Mouse (Mus musculus) stomach, postnatal 0 days (tissue): Measurements from ENCODE around the gene Raver1. TPM values are rescaled to one million over a fixed set of nuclear protein-coding genes. Genes with fewer than 3 reads are reported as not detected.

Experiments used
- ATAC-seq: fragments of 200-750 bp; cut with Nextera tagmentation; 2 replicates; pipeline ENCODE4 v1.8.0; 2017; ENCODE audit not compliant: low FRiP score, low TSS enrichment
- DNase-seq: peaks from one replicate; pipeline ENCODE4 v3.0.0-alpha.2; 2016; ENCODE audit warnings: low spot score
- H3K27ac ChIP-seq: fragments of 300-500 bp; sonication (generic); replicated peaks from 2 replicates; pipeline ENCODE4 v1.5.1; 2014; ENCODE audit warnings: mild to moderate bottlenecking, control low read depth
- H3K27me3 ChIP-seq: fragments of 300-500 bp; sonication (generic); 2 replicates; pipeline ENCODE4 v1.6.1; 2014; ENCODE audit warnings: low read length; ENCODE audit not compliant: control insufficient read depth, insufficient read depth
- H3K36me3 ChIP-seq: fragments of 300-500 bp; sonication (generic); 2 replicates; pipeline ENCODE4 v1.6.1; 2014; ENCODE audit warnings: low read length, mixed read lengths; ENCODE audit not compliant: control insufficient read depth, insufficient read depth
- H3K4me1 ChIP-seq: fragments of 300-500 bp; sonication (generic); replicated peaks from 2 replicates; pipeline ENCODE4 v1.6.1; 2014; ENCODE audit warnings: antibody characterized with exemption; ENCODE audit not compliant: control insufficient read depth, insufficient read depth
- H3K4me2 ChIP-seq: fragments of 300-500 bp; sonication (generic); replicated peaks from 2 replicates; pipeline ENCODE4 v1.6.1; 2014; ENCODE audit warnings: low read depth, mild to moderate bottlenecking, control low read depth, moderate library complexity
- H3K4me3 ChIP-seq: fragments of 300-500 bp; sonication (generic); 2 replicates; pipeline ENCODE4 v1.5.1; 2014; ENCODE audit warnings: low read depth, low read length, control low read depth
- H3K9ac ChIP-seq: fragments of 300-500 bp; sonication (generic); 2 replicates; pipeline ENCODE4 v1.6.1; 2014; ENCODE audit warnings: mild to moderate bottlenecking, low read length, control low read depth, mixed read lengths
- H3K9me3 ChIP-seq: fragments of 300-500 bp; sonication (generic); 2 replicates; pipeline ENCODE4 v1.6.1; 2016; ENCODE audit warnings: low read length; ENCODE audit not compliant: control insufficient read depth
- CTCF ChIP-seq: IDR thresholded peaks from 2 replicates; pipeline ENCODE4 v1.5.1; 2016; ENCODE audit warnings: antibody characterized with exemption, low read depth, mild to moderate bottlenecking, moderate library complexity
- EP300 ChIP-seq: optimal IDR thresholded peaks from 2 replicates; pipeline ENCODE3; 2016; ENCODE audit warnings: antibody characterized with exemption
- WGBS: fragments of 180-500 bp; shearing (Covaris S2); extraction: QIAGEN DNeasy Blood & Tissue Kit; methylation state at CpG from one replicate; pipeline ENCODE4 v1.1.7; 2014; 5-methylcytosine and 5-hydroxymethylcytosine counted together
- polyA plus RNA-seq: library from polyadenylated mRNA; unstranded; fragments of >200 nt; fragmentation: Nextera tagmentation; extraction: Ambion mirVana; gene quantifications from 2 replicates; pipeline ENCODE4 v1.2.1, GENCODE M21; 2015

Raver1 gene
- polyA plus RNA-seq, 1 experiment from 2014 or later: 15.0 TPM

DNA sequence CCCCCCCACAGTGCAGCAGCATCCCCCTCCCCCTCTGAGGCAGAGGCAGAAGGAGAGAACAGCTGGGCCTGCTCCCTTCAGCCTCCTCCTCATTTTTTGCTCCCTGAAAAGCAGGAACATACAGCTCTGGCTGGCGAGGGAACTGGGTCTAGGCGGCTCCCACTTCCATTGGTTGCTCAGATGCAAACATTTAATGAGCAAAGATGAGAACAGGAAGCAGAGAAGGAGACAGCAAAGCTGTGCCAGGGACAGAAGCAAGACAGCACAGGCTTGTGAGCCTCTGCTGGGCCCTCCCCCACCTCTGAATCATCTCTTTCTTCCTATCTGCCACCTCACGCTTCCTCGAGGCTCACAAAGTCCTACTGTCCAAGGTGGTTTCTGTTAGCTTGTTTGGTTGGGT, 50.5 kb downstream of the Raver1 start:
- DNase-seq (no peak), ATAC-seq (peak; percentile 4; the same call in 1 of the 2 replicates)
- TF ChIP-seq EP300 (no peak), CTCF (no peak)
- Histone ChIP-seq H3K27ac (no peak overlapping the region), H3K9ac (no peak overlapping the region), H3K4me1 (no peaks in the 10 kb centered on the region), H3K9me3 (no peaks in the 10 kb centered on the region), H3K4me3 (no peak overlapping the region), H3K36me3 (no peaks in the 10 kb centered on the region), H3K4me2 (no peak overlapping the region), H3K27me3 (peaks cover 16% of the 10 kb centered on the region; the same call in 1 of the 2 replicates)
- WGBS: 35% methylated on average over 4 of the region's 4 CpGs

DNA sequence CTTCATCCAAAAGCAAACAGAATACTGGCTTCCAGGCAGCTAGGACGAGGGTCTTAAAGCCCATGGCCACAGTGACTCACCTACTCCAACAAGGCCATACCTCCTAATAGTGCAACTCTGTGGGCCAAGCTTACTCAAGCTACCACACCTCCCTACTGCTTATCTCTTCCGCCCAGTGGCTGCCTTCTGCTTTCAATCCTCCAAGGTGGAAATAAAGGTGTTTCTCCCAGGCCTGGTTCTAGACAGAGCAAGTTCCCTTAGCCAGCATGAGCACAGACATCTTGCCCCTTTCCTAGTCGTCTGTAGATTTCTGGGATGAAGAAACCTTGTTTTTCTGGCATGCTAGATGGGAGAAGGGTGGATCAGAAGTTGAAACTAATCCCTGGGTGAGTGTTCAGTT, 52.0 kb downstream of the Raver1 start:
- WGBS: 81% methylated on average over 3 of the region's 3 CpGs
- TF ChIP-seq CTCF (no peak), EP300 (no peak)
- DNase-seq (no peak), ATAC-seq (no peak)
- peaks cover 27% of the 10 kb centered on the region for H3K27me3 ChIP-seq
- H3K4me1 ChIP-seq: no peaks in the 10 kb centered on the region
- no peak overlapping the region for H3K9ac ChIP-seq
- H3K36me3 ChIP-seq: no peaks in the 10 kb centered on the region
- H3K4me2 ChIP-seq: no peak overlapping the region
- H3K9me3 ChIP-seq: no peaks in the 10 kb centered on the region
- no peak overlapping the region for H3K4me3 ChIP-seq
- H3K27ac ChIP-seq: no peak overlapping the region

DNA sequence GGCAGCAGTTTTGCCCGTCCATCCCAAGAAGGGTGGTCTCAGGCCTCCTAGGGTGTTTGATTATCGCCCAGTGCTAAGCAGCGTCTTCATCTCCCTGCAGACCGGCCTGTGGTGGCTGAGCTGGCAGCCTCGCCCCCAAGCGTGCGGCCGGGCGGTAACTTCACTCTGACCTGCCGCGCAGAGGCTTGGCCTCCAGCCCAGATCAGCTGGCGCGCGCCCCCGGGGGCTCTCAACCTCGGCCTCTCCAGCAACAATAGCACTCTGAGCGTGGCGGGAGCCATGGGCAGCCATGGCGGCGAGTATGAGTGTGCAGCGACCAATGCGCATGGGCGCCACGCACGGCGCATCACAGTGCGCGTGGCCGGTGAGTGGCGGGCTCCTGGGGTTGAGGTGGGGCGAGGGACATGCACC, 54.3 kb downstream of the Raver1 start:
- Histone ChIP-seq H3K27me3 (peaks cover 30% of the 10 kb centered on the region), H3K9me3 (no peaks in the 10 kb centered on the region), H3K4me3 (peak overlapping the region; percentile 38), H3K36me3 (no peaks in the 10 kb centered on the region), H3K9ac (no peak overlapping the region), H3K27ac (no peak overlapping the region), H3K4me1 (no peaks in the 10 kb centered on the region), H3K4me2 (peak overlapping the region; percentile 60)
- ATAC-seq (no peak), DNase-seq (peak; percentile 46)
- 2% methylated on average over 31 of the region's 31 CpGs for WGBS
- no peak for TF ChIP-seq CTCF
- no peak for TF ChIP-seq EP300

DNA sequence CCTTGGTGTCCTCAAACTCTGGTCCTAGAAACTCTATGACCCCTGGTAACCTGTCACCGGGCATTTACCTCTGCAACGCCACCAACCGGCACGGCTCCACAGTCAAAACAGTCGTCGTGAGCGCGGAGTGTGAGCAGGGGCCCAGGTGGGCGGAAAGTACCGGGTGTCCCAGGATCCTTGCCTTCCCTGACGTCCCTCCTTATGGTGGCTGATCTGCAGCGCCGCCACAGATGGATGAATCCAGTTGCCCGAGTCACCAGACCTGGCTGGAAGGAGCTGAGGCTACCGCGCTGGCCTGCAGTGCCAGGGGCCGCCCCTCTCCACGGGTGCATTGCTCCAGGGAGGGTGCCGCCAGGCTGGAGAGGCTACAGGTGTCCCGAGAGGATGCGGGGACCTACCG, 55.1 kb downstream of the Raver1 start:
- no peak overlapping the region for H3K27ac ChIP-seq
- no peak overlapping the region for H3K9ac ChIP-seq
- TF ChIP-seq EP300 (no peak), CTCF (no peak)
- H3K4me3 ChIP-seq: no peak overlapping the region
- no peaks in the 10 kb centered on the region for H3K4me1 ChIP-seq
- H3K4me2 ChIP-seq: no peak overlapping the region; the same call in 1 of the 2 replicates
- DNase-seq (no peak), ATAC-seq (no peak)
- no peaks in the 10 kb centered on the region for H3K9me3 ChIP-seq
- WGBS: 6% methylated on average over 22 of the region's 22 CpGs
- peaks cover 35% of the 10 kb centered on the region for H3K27me3 ChIP-seq
- no peaks in the 10 kb centered on the region for H3K36me3 ChIP-seq

DNA sequence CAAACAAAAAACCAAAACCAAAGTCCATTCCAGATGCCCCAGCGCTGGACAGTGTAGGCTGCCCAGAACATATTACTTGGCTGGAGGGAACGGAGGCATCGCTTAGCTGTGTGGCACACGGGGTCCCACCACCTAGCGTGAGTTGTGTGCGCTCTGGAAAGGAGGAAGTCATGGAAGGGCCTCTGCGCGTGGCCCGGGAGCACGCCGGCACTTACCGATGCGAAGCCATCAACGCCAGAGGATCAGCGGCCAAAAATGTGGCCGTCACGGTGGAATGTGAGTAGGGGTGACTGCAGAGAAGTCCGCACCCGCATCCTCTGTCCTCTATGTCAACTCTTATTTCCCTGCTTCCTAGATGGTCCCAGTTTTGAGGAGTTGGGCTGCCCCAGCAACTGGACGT, 55.6 kb downstream of the Raver1 start:
- no peaks in the 10 kb centered on the region for H3K9me3 ChIP-seq
- H3K4me2 ChIP-seq: no peak overlapping the region
- DNase-seq: no peak
- WGBS: 15% methylated on average over 20 of the region's 20 CpGs
- ATAC-seq: no peak
- no peak overlapping the region for H3K4me3 ChIP-seq
- H3K4me1 ChIP-seq: no peaks in the 10 kb centered on the region
- no peak overlapping the region for H3K27ac ChIP-seq
- H3K9ac ChIP-seq: no peak overlapping the region
- no peak for TF ChIP-seq CTCF
- TF ChIP-seq EP300: no peak
- peaks cover 35% of the 10 kb centered on the region for H3K27me3 ChIP-seq
- no peaks in the 10 kb centered on the region for H3K36me3 ChIP-seq

DNA sequence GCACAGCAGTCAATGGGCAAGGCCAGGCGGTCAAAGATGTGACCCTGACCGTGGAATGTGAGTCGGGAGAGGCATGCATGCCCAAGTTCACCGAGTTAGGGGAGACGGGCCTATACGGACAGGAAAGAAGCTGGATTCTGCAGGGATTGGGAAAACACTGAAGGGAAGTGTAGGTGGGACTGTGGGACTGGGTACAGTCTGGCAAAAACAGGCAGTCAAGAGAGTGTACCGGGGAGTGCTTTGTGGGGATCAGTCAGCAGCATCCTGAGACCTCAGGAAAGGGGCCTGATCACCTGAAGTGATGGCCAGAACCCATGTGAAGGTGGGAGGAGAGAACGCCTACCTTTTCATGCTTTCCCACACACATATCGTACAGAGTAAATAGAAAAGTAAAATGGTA, 56.2 kb downstream of the Raver1 start:
- Histone ChIP-seq H3K4me1 (no peaks in the 10 kb centered on the region), H3K4me2 (no peak overlapping the region), H3K9ac (no peak overlapping the region), H3K9me3 (no peaks in the 10 kb centered on the region), H3K27ac (no peak overlapping the region), H3K27me3 (peaks cover 35% of the 10 kb centered on the region), H3K36me3 (no peaks in the 10 kb centered on the region), H3K4me3 (no peak overlapping the region)
- TF ChIP-seq CTCF: no peak
- 33% methylated on average over 9 of the region's 9 CpGs for WGBS
- ATAC-seq: no peak
- no peak for DNase-seq
